Mouse (Mus musculus) cerebellum, adult 2 months (tissue): Measurements from ENCODE around the gene Fndc3b.

Experiments used
- CTCF ChIP-seq: fragments of 200-500 bp; IDR thresholded peaks from 2 replicates; pipeline ENCODE4 v1.5.1; 2011; ENCODE audit warnings: low read depth, mild to moderate bottlenecking, control low read depth, low read length, moderate library complexity, borderline replicate concordance; ENCODE audit not compliant: insufficient read depth
- POLR2A ChIP-seq: fragments of 200-500 bp; IDR thresholded peaks from 2 replicates; pipeline ENCODE4 v1.6.1; 2011; ENCODE audit warnings: low read length, control low read depth, borderline replicate concordance; ENCODE audit not compliant: insufficient read depth

GRCm38 (mm10) chr3:27456514-27456913 lies 254.6 kb downstream of the Fndc3b start:
- TF ChIP-seq CTCF (no peak), POLR2A (no peak)
